Mouse (Mus musculus): ENCODE results near the gene Slc4a2.

DNA sequence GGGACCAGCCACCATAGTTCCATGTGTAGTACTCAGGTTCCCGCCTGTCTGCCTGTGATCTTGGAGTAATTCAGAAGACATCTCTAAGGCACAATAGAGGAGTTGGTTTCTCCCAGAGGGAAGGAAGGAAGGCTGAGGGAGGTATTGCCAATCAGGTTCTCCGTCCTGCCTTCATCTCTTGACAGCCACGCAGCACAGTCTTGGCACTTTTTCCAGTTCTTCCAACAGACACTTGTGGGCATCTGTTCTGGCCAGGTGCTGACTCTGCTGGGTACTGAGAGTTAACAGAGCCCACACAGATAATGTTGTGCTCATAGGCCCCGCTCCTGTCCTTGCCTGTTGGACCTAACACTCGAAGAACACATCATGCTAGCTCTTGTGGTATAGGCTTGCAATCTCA lies 63.1 kb downstream of the Slc4a2 start:
- no peak for TF ChIP-seq CTCF (IDR thresholded peaks at IDR 0.05; ENCODE audit: insufficient read depth, low read length)
- TF ChIP-seq POLR2A (IDR thresholded peaks at IDR 0.05; ENCODE audit: borderline replicate concordance, extremely low read depth, low read depth, low read length), result no peak

All from lung, adult 2 months (tissue).